In genomic region chr17:64087871-64088270, GRCm38 (mm10) we compare ENCODE assay signal across 20 mouse cellular contexts.
DNase-seq lines count a peak whose midpoint lies in the region; ATAC-seq and TF ChIP-seq lines count a peak whose summit lies in the region.
"Had no signal": no experiment of that assay in that cellular context is flagged by ENCODE, and none has a peak within 500 bp of the region (broad histone marks: within the 10 kb centered on the region; RNA-seq: fewer than 3 reads in every experiment).

No protein-coding gene starts in this region.

- DNase-seq in embryonic facial prominence, embryonic 14.5 days (ENCODE audit: low spot score): peak; percentile 25
- DNase-seq in embryonic facial prominence, embryonic 10.5 days (ENCODE audit: low spot score): no peak
- peak; percentile 85 for DNase-seq in 3T3-L1 (ENCODE audit: low read depth, low spot score)
- DNase-seq in left cerebral cortex, adult 11 months (ENCODE audit: low spot score): no peak
- DNase-seq: adrenal gland, adult 8-10 months; adrenal gland, postnatal 14 days; adrenal gland, postnatal 36 days; cerebellum, adult 11-12 months; cerebellum, adult 2 months; cerebellum, adult 9-10 months; cerebellum, postnatal 36 days; embryo, embryonic 11 days; forebrain, postnatal 0 days had no signal

- no peak overlapping the region for H3K9ac ChIP-seq in embryonic facial prominence, embryonic 14.5 days (ENCODE audit: low read depth, low read length)
- H3K9ac ChIP-seq: embryonic facial prominence, embryonic 12.5 days; embryonic facial prominence, embryonic 15.5 days; forebrain, embryonic 13.5 days; forebrain, embryonic 15.5 days; forebrain, postnatal 0 days had no signal

- WGBS in embryonic facial prominence, embryonic 14.5 days: 78% methylated on average over 3 of the region's 3 CpGs
- 96% methylated on average over 3 of the region's 3 CpGs for WGBS in embryonic facial prominence, embryonic 10.5 days

- no peaks in the 10 kb centered on the region for H3K9me3 ChIP-seq in embryonic facial prominence, embryonic 14.5 days (ENCODE audit: control insufficient read depth, low read length)
- H3K9me3 ChIP-seq in embryonic facial prominence, embryonic 10.5 days: no peaks in the 10 kb centered on the region
- H3K9me3 ChIP-seq: embryonic facial prominence, embryonic 12.5 days; embryonic facial prominence, embryonic 15.5 days; forebrain, embryonic 13.5 days; forebrain, embryonic 15.5 days had no signal

- H3K4me2 ChIP-seq in embryonic facial prominence, embryonic 14.5 days (ENCODE audit: low read depth, low read length): no peak overlapping the region
- H3K4me2 ChIP-seq: embryonic facial prominence, embryonic 12.5 days; embryonic facial prominence, embryonic 15.5 days; forebrain, embryonic 13.5 days; forebrain, embryonic 15.5 days had no signal

- no peaks in the 10 kb centered on the region for H3K36me3 ChIP-seq in embryonic facial prominence, embryonic 14.5 days (ENCODE audit: control insufficient read depth, insufficient read depth, low read length)
- H3K36me3 ChIP-seq in embryonic facial prominence, embryonic 10.5 days (replicated peaks): no peaks in the 10 kb centered on the region
- H3K36me3 ChIP-seq: embryonic facial prominence, embryonic 12.5 days; embryonic facial prominence, embryonic 15.5 days; forebrain, embryonic 15.5 days had no signal

- TF ChIP-seq CTCF in embryonic fibroblast, embryonic 13.5 days (IDR thresholded peaks at IDR 0.05; ENCODE audit: borderline replicate concordance, insufficient read depth, low read length): no peak

- no peaks in the 10 kb centered on the region for H3K27me3 ChIP-seq in embryonic facial prominence, embryonic 14.5 days (replicated peaks; ENCODE audit: control insufficient read depth, insufficient read depth, low read length)
- no peaks in the 10 kb centered on the region for H3K27me3 ChIP-seq in embryonic facial prominence, embryonic 10.5 days (replicated peaks; ENCODE audit: low read depth, poor library complexity, severe bottlenecking)
- H3K27me3 ChIP-seq: embryonic facial prominence, embryonic 12.5 days; embryonic facial prominence, embryonic 15.5 days; forebrain, embryonic 13.5 days; forebrain, embryonic 15.5 days; Patski had no signal

- H3K27ac ChIP-seq in embryonic facial prominence, embryonic 14.5 days (replicated peaks; ENCODE audit: low read depth, low read length): no peak overlapping the region
- H3K27ac ChIP-seq in embryonic facial prominence, embryonic 10.5 days (replicated peaks): no peak overlapping the region
- peak overlapping the region; percentile 55; the same call in 1 of the 2 replicates for H3K27ac ChIP-seq in embryonic fibroblast, embryonic 13.5 days (ENCODE audit: insufficient read depth, low read length)
- H3K27ac ChIP-seq: embryonic facial prominence, embryonic 12.5 days; embryonic facial prominence, embryonic 15.5 days; forebrain, embryonic 13.5 days; forebrain, embryonic 15.5 days had no signal

- no peak for TF ChIP-seq POLR2A in embryonic fibroblast, embryonic 13.5 days (IDR thresholded peaks at IDR 0.05; ENCODE audit: low read depth, low read length)

- H3K4me3 ChIP-seq in embryonic facial prominence, embryonic 14.5 days (ENCODE audit: low read depth, low read length): no peak overlapping the region
- H3K4me3 ChIP-seq in embryonic facial prominence, embryonic 10.5 days: no peak overlapping the region
- H3K4me3 ChIP-seq in embryonic fibroblast, embryonic 13.5 days (ENCODE audit: insufficient read depth, low read length): no peak overlapping the region
- H3K4me3 ChIP-seq: embryonic facial prominence, embryonic 12.5 days; embryonic facial prominence, embryonic 15.5 days; forebrain, embryonic 13.5 days; forebrain, embryonic 15.5 days had no signal

- ATAC-seq in embryonic facial prominence, embryonic 14.5 days (ENCODE audit: low read depth): no peak; the same call in 1 of the 2 replicates
- ATAC-seq: activated CD4-positive, CD25-positive, alpha-beta regulatory T cell, adult 4 months; forebrain, embryonic 13.5 days; forebrain, embryonic 15.5 days; Patski had no signal

- no peaks in the 10 kb centered on the region for H3K4me1 ChIP-seq in embryonic facial prominence, embryonic 14.5 days (ENCODE audit: control insufficient read depth, insufficient read depth, low read length)
- no peaks in the 10 kb centered on the region for H3K4me1 ChIP-seq in embryonic facial prominence, embryonic 10.5 days
- H3K4me1 ChIP-seq in embryonic fibroblast, embryonic 13.5 days (ENCODE audit: control insufficient read depth, insufficient read depth, low read length): peaks cover 2% of the 10 kb centered on the region
- H3K4me1 ChIP-seq: embryonic facial prominence, embryonic 12.5 days; embryonic facial prominence, embryonic 15.5 days; forebrain, embryonic 13.5 days; forebrain, embryonic 15.5 days had no signal

Comparison
In these comparisons a context has a peak if more than half of its experiments do, and no peak if none do; other contexts are left out.
1. DNase-seq: peak in embryonic facial prominence, embryonic 14.5 days (single experiment) and 3T3-L1 (single experiment); none in embryonic facial prominence, embryonic 10.5 days (single experiment) and left cerebral cortex, adult 11 months (single experiment).